Mouse (Mus musculus): ENCODE data around the gene Hs2st1. TPM values are rescaled to one million over a fixed set of nuclear protein-coding genes. Genes with fewer than 3 reads are reported as not detected.

Hs2st1 gene
- polyA plus RNA-seq, 1 experiment from 2014 or later, result 25.1 TPM

DNA sequence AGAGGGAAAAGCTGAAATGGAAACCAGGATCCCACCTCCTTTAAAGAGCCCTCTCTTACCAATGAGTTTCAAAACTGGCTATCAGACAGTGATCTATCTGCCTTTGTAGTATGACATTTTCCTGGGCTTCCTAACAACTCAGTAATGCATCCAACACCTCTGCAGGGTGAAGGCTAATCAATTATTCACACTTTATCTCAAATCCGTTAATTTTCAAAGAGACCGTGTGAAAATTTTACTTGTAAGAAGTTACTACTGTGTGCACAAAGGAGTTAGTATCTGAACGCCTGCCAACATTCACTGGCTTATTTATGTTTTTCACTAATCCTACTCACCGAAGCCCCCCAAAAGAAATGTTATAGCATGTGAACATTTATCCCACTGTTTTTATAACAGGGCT, 24.1 kb downstream of the Hs2st1 start:
- H3K36me3 ChIP-seq, result no peaks in the 10 kb centered on the region
- H3K27me3 ChIP-seq, result no peaks in the 10 kb centered on the region
- no peak overlapping the region for H3K9ac ChIP-seq (replicated peaks)
- peak; percentile 30; the same call in 1 of the 2 replicates for ATAC-seq (ENCODE audit: low FRiP score, low read depth)
- peaks cover 22% of the 10 kb centered on the region for H3K4me1 ChIP-seq
- no peaks in the 10 kb centered on the region for H3K9me3 ChIP-seq
- no peak overlapping the region for H3K4me3 ChIP-seq
- no peak overlapping the region for H3K4me2 ChIP-seq (replicated peaks)
- 36% methylated on average over 4 of the region's 4 CpGs for WGBS
- H3K27ac ChIP-seq (replicated peaks), result no peak overlapping the region

- Histone ChIP-seq H3K27ac (replicated peaks) (no peak overlapping the region), H3K27me3 (no peaks in the 10 kb centered on the region), H3K9ac (replicated peaks) (no peak overlapping the region), H3K9me3 (no peaks in the 10 kb centered on the region), H3K4me3 (no peak overlapping the region), H3K4me1 (peaks cover 22% of the 10 kb centered on the region), H3K4me2 (replicated peaks) (no peak overlapping the region), H3K36me3 (no peaks in the 10 kb centered on the region)
- ATAC-seq (ENCODE audit: low FRiP score, low read depth), result no peak
- WGBS, result 82% methylated on average over 7 of the region's 7 CpGs
Observed at GRCm38 (mm10) chr3:144545152-144545551, 24.8 kb downstream of the Hs2st1 start.

GRCm38 (mm10) chr3:144541906-144542438, 28.0 kb downstream of the Hs2st1 start:
- Histone ChIP-seq H3K4me3 (no peak overlapping the region), H3K9ac (replicated peaks) (no peak overlapping the region), H3K9me3 (no peaks in the 10 kb centered on the region), H3K4me2 (replicated peaks) (no peak overlapping the region), H3K27me3 (no peaks in the 10 kb centered on the region), H3K27ac (replicated peaks) (no peak overlapping the region), H3K36me3 (no peaks in the 10 kb centered on the region), H3K4me1 (peaks cover 28% of the 10 kb centered on the region)
- no peak for ATAC-seq (ENCODE audit: low FRiP score, low read depth)
- WGBS, result 85% methylated on average over 6 of the region's 6 CpGs

GRCm38 (mm10) chr3:144540805-144541204, 29.2 kb downstream of the Hs2st1 start:
- H3K4me2 ChIP-seq (replicated peaks), result no peak overlapping the region
- H3K9me3 ChIP-seq, result no peaks in the 10 kb centered on the region
- no peak overlapping the region for H3K27ac ChIP-seq (replicated peaks)
- no peak overlapping the region for H3K9ac ChIP-seq (replicated peaks)
- H3K27me3 ChIP-seq, result no peaks in the 10 kb centered on the region
- peaks cover 21% of the 10 kb centered on the region; the same call in 1 of the 2 replicates for H3K4me1 ChIP-seq
- no peak for ATAC-seq (ENCODE audit: low FRiP score, low read depth)
- H3K36me3 ChIP-seq, result no peaks in the 10 kb centered on the region
- H3K4me3 ChIP-seq, result no peak overlapping the region
- 74% methylated on average over 3 of the region's 3 CpGs for WGBS

DNA sequence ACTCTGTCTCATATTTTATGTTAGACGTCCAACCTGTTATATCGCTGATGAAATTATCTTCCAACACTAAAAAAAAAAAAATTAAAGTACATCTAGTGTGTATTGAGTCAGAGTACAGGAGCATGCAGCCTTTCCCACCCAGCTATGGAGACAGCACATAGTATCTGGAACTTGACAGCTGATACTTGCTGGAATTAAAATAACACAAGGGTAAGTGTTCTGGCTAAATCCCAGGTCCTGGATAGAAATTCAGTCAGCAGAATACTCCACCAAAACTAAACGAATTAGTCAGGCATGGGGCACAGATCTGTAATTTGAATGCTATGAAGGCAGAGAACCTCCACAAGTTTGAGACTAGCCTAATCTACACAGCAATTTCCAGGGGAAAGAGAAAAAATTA, 30.9 kb downstream of the Hs2st1 start:
- no peaks in the 10 kb centered on the region for H3K9me3 ChIP-seq

DNA sequence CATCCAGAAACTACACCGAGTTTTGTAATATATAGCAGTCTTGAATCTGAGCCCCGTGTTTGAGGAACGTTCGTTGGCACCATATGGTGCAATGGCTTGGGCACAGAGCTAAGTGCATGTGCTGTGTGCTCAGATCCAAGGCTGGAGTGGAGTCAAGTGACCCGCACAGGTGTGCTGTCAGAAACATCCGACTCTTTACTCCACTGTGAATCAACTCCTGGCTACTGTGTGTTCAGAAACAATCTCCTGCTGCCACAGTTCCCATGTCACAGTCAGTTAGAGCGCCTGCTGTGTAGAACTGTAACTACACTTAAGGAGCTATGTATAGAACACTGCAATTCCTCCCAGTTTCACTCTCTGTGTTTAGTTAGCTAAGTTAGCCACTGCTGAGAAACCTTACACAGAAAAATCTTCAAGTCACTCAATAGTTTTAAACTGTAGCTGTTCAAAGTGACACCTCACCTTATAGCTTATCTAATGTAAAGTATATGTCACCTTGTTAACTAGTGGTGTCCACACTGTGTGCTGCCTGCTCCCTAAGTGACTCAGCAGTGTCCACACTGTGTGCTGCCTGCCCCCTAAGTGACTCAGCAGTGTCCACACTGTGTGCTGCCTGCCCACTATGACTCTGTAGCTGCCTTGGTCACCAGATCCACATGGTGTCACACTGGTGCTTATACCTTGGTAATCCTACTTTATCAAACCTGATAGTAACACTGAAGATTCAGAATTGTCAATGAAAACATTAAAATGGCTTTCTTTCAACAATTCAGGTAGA, 32.7 kb downstream of the Hs2st1 start:
- no peaks in the 10 kb centered on the region for H3K27me3 ChIP-seq
- 91% methylated on average over 7 of the region's 7 CpGs for WGBS
- H3K4me2 ChIP-seq (replicated peaks), result no peak overlapping the region
- no peak overlapping the region for H3K27ac ChIP-seq (replicated peaks)
- H3K4me3 ChIP-seq, result no peak overlapping the region
- no peak for ATAC-seq (ENCODE audit: low FRiP score, low read depth)
- peaks cover 28% of the 10 kb centered on the region; the same call in 1 of the 2 replicates for H3K4me1 ChIP-seq
- H3K9ac ChIP-seq (replicated peaks), result no peak overlapping the region
- H3K36me3 ChIP-seq, result no peaks in the 10 kb centered on the region
- no peaks in the 10 kb centered on the region for H3K9me3 ChIP-seq

More for the DNA sequence above, 30.9 kb downstream of the Hs2st1 start:
- no peak overlapping the region for H3K4me2 ChIP-seq (replicated peaks)
- 83% methylated on average over 3 of the region's 3 CpGs for WGBS
- peaks cover 21% of the 10 kb centered on the region; the same call in 1 of the 2 replicates for H3K4me1 ChIP-seq
- H3K36me3 ChIP-seq, result no peaks in the 10 kb centered on the region
- no peak overlapping the region for H3K27ac ChIP-seq (replicated peaks)
- no peak overlapping the region for H3K4me3 ChIP-seq
- H3K9ac ChIP-seq (replicated peaks), result no peak overlapping the region
- no peak for ATAC-seq (ENCODE audit: low FRiP score, low read depth)
- no peaks in the 10 kb centered on the region for H3K27me3 ChIP-seq

DNA sequence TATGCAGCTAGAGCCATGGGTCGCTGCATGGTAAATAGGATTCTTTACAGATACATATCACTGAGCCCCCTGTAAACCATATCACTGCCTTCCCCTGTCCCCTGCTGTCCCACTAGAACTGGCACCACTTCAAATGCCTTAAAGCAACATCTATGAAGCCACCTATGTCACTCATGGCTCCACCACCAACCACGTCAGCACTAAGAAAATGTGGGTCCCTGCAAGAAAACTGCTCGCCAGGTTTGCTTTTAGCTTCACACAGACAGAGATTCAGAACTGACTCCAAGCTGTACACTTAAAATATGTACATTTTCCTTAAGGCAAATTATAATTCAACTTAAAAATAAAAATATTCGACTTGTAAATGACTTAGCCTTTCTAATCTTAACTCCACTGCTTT, 34.9 kb downstream of the Hs2st1 start:
- no peaks in the 10 kb centered on the region for H3K27me3 ChIP-seq
- H3K9ac ChIP-seq (replicated peaks), result no peak overlapping the region
- no peak overlapping the region for H3K4me2 ChIP-seq (replicated peaks)
- no peak overlapping the region for H3K27ac ChIP-seq (replicated peaks)
- H3K9me3 ChIP-seq, result no peaks in the 10 kb centered on the region
- WGBS, result 94% methylated on average over 4 of the region's 4 CpGs
- no peak overlapping the region for H3K4me3 ChIP-seq
- peaks cover 36% of the 10 kb centered on the region; the same call in 1 of the 2 replicates for H3K4me1 ChIP-seq
- no peaks in the 10 kb centered on the region for H3K36me3 ChIP-seq
- ATAC-seq (ENCODE audit: low FRiP score, low read depth), result no peak

DNA sequence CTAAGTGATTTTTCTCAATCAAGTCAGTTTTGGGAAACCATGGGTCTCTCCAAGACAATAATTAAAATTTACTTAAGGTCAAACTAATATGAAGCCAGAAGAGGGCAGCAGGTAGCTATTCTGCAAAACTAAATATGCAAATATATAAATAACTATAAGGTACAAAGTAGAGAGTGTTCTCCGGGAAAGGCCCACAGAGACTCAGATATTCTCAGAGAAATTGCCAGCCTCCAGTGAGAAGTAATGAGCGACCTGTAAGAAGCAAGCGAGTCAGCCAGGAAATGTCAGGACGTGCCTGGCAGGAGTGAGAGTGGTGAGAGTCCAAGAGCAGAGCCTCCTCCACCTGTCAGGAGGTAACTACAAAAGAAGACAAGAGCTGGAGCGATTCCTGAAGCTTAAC, 39.0 kb downstream of the Hs2st1 start:
- H3K4me2 ChIP-seq (replicated peaks), result no peak overlapping the region
- no peaks in the 10 kb centered on the region for H3K9me3 ChIP-seq
- H3K36me3 ChIP-seq, result no peaks in the 10 kb centered on the region
- 67% methylated on average over 5 of the region's 5 CpGs for WGBS
- H3K9ac ChIP-seq (replicated peaks), result no peak overlapping the region
- H3K27ac ChIP-seq (replicated peaks), result no peak overlapping the region
- ATAC-seq (ENCODE audit: low FRiP score, low read depth), result no peak
- H3K4me1 ChIP-seq, result peaks cover 35% of the 10 kb centered on the region
- no peaks in the 10 kb centered on the region for H3K27me3 ChIP-seq
- no peak overlapping the region for H3K4me3 ChIP-seq

- ATAC-seq (ENCODE audit: low FRiP score, low read depth), result no peak
- no peak overlapping the region for H3K9ac ChIP-seq (replicated peaks)
- peaks cover 26% of the 10 kb centered on the region for H3K4me1 ChIP-seq
- no peaks in the 10 kb centered on the region for H3K9me3 ChIP-seq
- WGBS, result 95% methylated on average over 7 of the region's 7 CpGs
- no peak overlapping the region for H3K27ac ChIP-seq (replicated peaks)
- H3K36me3 ChIP-seq, result no peaks in the 10 kb centered on the region
- H3K4me2 ChIP-seq (replicated peaks), result no peak overlapping the region
- no peaks in the 10 kb centered on the region for H3K27me3 ChIP-seq
- no peak overlapping the region for H3K4me3 ChIP-seq
Observed at GRCm38 (mm10) chr3:144527918-144528317, 42.1 kb downstream of the Hs2st1 start.

DNA sequence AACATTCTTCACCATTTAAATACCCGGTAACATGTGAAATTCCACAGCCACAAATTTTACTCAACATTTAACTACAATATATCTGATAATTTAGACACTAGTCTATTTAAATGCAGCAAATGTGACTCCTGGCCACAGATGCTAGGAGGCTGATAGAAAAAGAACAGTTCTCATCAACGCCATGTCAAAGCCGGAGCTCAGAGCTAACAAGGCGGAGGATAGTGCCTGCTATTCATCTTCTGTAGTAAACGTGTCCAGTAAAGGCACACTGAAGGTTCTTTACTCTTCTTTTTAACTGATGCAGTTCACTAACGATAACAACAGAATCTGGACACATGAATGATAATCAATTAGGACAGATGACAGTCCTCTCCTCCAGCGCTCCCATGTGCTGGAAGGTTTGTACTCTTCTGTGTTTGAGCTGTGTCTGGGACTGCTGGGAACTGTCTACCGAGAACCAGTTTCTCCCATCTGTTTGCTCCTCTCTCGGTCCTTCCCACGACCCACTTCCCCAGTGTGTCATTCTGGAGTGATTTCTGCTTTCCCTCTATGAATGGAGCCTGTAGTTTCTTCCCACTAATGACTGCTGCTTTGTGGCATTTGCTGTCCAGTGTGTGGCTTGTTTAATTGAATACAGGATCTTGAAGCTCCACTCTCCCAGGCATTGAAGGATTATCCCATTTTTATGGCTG, 50.3 kb downstream of the Hs2st1 start:
- peaks cover 8% of the 10 kb centered on the region; the same call in 1 of the 2 replicates for H3K4me1 ChIP-seq
- WGBS, result 75% methylated on average over 10 of the region's 10 CpGs
- no peaks in the 10 kb centered on the region for H3K9me3 ChIP-seq
- no peak overlapping the region for H3K4me3 ChIP-seq
- no peaks in the 10 kb centered on the region for H3K27me3 ChIP-seq
- no peak overlapping the region for H3K4me2 ChIP-seq (replicated peaks)
- H3K27ac ChIP-seq (replicated peaks), result no peak overlapping the region
- no peak overlapping the region for H3K9ac ChIP-seq (replicated peaks)
- H3K36me3 ChIP-seq, result no peaks in the 10 kb centered on the region
- ATAC-seq (ENCODE audit: low FRiP score, low read depth), result no peak

DNA sequence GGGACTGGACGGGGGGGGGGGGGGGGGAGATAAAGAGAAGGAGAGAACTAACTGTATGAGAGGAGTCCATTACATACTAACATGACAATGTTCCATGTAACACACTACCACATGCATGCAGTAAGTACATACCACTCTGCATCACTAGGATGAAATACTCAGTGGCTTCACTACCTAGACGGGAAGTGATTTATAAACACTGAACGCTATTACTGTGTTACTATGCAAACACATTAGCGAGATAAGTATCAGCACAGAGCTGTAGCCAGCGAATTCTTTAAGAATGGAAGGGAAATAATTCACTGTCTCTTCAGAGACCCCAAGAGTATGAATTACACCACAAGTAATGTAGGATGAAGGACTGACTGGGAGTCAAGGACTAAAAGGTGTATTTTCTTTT, 51.1 kb downstream of the Hs2st1 start:
- no peak overlapping the region for H3K4me3 ChIP-seq
- H3K27ac ChIP-seq (replicated peaks), result no peak overlapping the region
- WGBS, result 77% methylated on average over 5 of the region's 5 CpGs
- H3K9ac ChIP-seq (replicated peaks), result no peak overlapping the region
- H3K27me3 ChIP-seq, result no peaks in the 10 kb centered on the region
- no peaks in the 10 kb centered on the region for H3K9me3 ChIP-seq
- H3K4me2 ChIP-seq (replicated peaks), result no peak overlapping the region
- no peak for ATAC-seq (ENCODE audit: low FRiP score, low read depth)
- H3K4me1 ChIP-seq, result peaks cover 8% of the 10 kb centered on the region; the same call in 1 of the 2 replicates
- no peaks in the 10 kb centered on the region for H3K36me3 ChIP-seq

GRCm38 (mm10) chr3:144515286-144515685, 54.7 kb downstream of the Hs2st1 start:
- WGBS, result 92% methylated on average over 7 of the region's 7 CpGs
- ATAC-seq (ENCODE audit: low FRiP score, low read depth), result no peak
- no peak overlapping the region for H3K9ac ChIP-seq (replicated peaks)

More at GRCm38 (mm10) chr3:144515286-144515685, 54.7 kb downstream of the Hs2st1 start:
- H3K4me1 ChIP-seq, result peaks cover 8% of the 10 kb centered on the region; the same call in 1 of the 2 replicates
- no peak overlapping the region for H3K4me3 ChIP-seq
- no peaks in the 10 kb centered on the region for H3K9me3 ChIP-seq
- no peak overlapping the region for H3K27ac ChIP-seq (replicated peaks)
- no peaks in the 10 kb centered on the region for H3K36me3 ChIP-seq
- H3K4me2 ChIP-seq (replicated peaks), result no peak overlapping the region
- H3K27me3 ChIP-seq, result no peaks in the 10 kb centered on the region
